In the genomic region with DNA sequence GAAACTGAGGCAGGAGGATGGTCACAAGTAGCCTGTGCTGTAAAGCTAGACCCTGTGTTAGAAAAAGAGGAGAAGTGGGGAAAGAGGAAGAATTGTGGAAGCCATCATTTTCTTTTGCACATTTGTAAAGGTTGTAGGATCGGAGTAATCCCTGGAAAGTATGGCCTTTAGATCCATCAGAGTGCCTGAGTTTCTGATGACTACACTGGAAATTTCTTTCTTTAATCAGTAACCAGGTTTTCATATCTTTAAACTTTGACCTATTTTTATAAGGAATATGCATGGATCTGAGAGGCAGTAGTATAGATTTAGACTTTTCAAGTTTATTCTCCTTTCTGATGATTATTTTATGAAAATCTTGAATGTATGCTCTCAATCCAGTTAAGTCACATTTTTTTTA, we compare ENCODE assay signal across 21 mouse cellular contexts. TPM values are rescaled to one million over a fixed set of nuclear protein-coding genes. Genes with fewer than 3 reads are reported as not detected.
"Had no signal": no experiment of that assay in that cellular context is flagged by ENCODE, and none has a peak within 500 bp of the region (broad histone marks: within the 10 kb centered on the region; RNA-seq: fewer than 3 reads in every experiment).

No protein-coding gene starts in this region.

- ATAC-seq: midbrain, embryonic 13.5 days; midbrain, embryonic 15.5 days had no signal

- H3K4me2 ChIP-seq: lung, embryonic 14.5 days; midbrain, embryonic 11.5 days; midbrain, embryonic 13.5 days; midbrain, embryonic 15.5 days; neural tube, embryonic 12.5 days had no signal

- H3K27ac ChIP-seq: midbrain, embryonic 13.5 days; midbrain, embryonic 15.5 days; neural tube, embryonic 12.5 days had no signal

- H3K27me3 ChIP-seq: midbrain, embryonic 13.5 days; midbrain, embryonic 15.5 days; neural tube, embryonic 12.5 days had no signal

- H3K4me3 ChIP-seq: midbrain, embryonic 13.5 days; midbrain, embryonic 15.5 days; neural tube, embryonic 12.5 days had no signal

- H3K36me3 ChIP-seq: midbrain, embryonic 13.5 days; midbrain, embryonic 15.5 days; neural tube, embryonic 12.5 days had no signal

- H3K9me3 ChIP-seq: midbrain, embryonic 13.5 days; midbrain, embryonic 15.5 days; neural tube, embryonic 12.5 days had no signal

- DNase-seq: lung, adult 18-20 months; lung, embryonic 14.5 days; lung, postnatal 10 days; lung, postnatal 4 days; right cerebral cortex, postnatal 14 days; spleen, adult 18-20 months; thymus, adult 18-20 months; thymus, postnatal 14 days; thymus, postnatal 36 days had no signal

- H3K4me1 ChIP-seq: midbrain, embryonic 13.5 days; midbrain, embryonic 15.5 days; neural tube, embryonic 12.5 days had no signal

- H3K9ac ChIP-seq: lung, embryonic 14.5 days; midbrain, embryonic 13.5 days; midbrain, embryonic 15.5 days; neural tube, embryonic 12.5 days had no signal

RNA-seq across cellular contexts. Expression of gene Prss48, which starts 14.7 kb away (rescaled TPM):
- total RNA-seq: megakaryocyte, adult 5-6 weeks; megakaryocyte-erythroid progenitor cell, adult 5-6 weeks; midbrain, postnatal 0 days; monocyte, adult 5-6 weeks; neutrophil, adult 5-6 weeks had no signal
- polyA plus RNA-seq: midbrain, embryonic 11.5 days; midbrain, embryonic 13.5 days; midbrain, embryonic 15.5 days; midbrain, postnatal 0 days; neural tube, embryonic 12.5 days; neural tube, embryonic 14.5 days; stomach, embryonic 16.5 days; thymus, postnatal 0 days had no signal
